Mouse (Mus musculus) lung, embryonic 15.5 days (tissue): ENCODE measurements around the gene Tecpr1. TPM values are rescaled to one million over a fixed set of nuclear protein-coding genes. Genes with fewer than 3 reads are reported as not detected.

Experiments
- ATAC-seq: fragments of 200-750 bp; cut with Nextera tagmentation; 2 replicates; pipeline ENCODE4 v1.8.0; 2017; ENCODE audit warnings: moderate number of reproducible peaks, borderline replicate concordance; ENCODE audit not compliant: low FRiP score, low TSS enrichment; ENCODE audit errors: extremely low read depth
- H3K27ac ChIP-seq: fragments of 300-500 bp; sonication (generic); 2 replicates; pipeline ENCODE4 v1.5.1; 2015; ENCODE audit warnings: moderate library complexity, mild to moderate bottlenecking, inconsistent platforms
- H3K27me3 ChIP-seq: fragments of 300-500 bp; sonication (generic); 2 replicates; pipeline ENCODE4 v1.6.1; 2015; ENCODE audit warnings: inconsistent platforms
- H3K36me3 ChIP-seq: fragments of 300-500 bp; sonication (generic); 2 replicates; pipeline ENCODE4 v1.6.1; 2015; ENCODE audit warnings: inconsistent platforms
- H3K4me1 ChIP-seq: fragments of 300-500 bp; sonication (generic); 2 replicates; pipeline ENCODE4 v1.6.1; 2015; ENCODE audit warnings: inconsistent platforms
- H3K4me2 ChIP-seq: fragments of 300-500 bp; sonication (generic); 2 replicates; pipeline ENCODE4 v1.6.1; 2015; ENCODE audit warnings: inconsistent platforms, mild to moderate bottlenecking, moderate library complexity
- H3K4me3 ChIP-seq: fragments of 300-500 bp; sonication (generic); 2 replicates; pipeline ENCODE4 v1.5.1; 2015; ENCODE audit warnings: mild to moderate bottlenecking, inconsistent platforms
- H3K9ac ChIP-seq: fragments of 300-500 bp; sonication (generic); 2 replicates; pipeline ENCODE4 v1.6.1; 2015; ENCODE audit warnings: inconsistent platforms
- H3K9me3 ChIP-seq: fragments of 300-500 bp; sonication (generic); 2 replicates; pipeline ENCODE4 v1.6.1; 2016; ENCODE audit warnings: inconsistent platforms
- WGBS: fragments of 180-500 bp; shearing (Covaris S2); methylation state at CpG from one replicate; pipeline ENCODE4 v1.1.7; 2015; 5-methylcytosine and 5-hydroxymethylcytosine counted together
- polyA plus RNA-seq: library from polyadenylated mRNA; unstranded; fragments of >200 nt; fragmentation: Nextera tagmentation; extraction: Ambion mirVana; gene quantifications from 2 replicates; pipeline ENCODE4 v1.2.1, GENCODE M21; 2015

Tecpr1 gene
- polyA plus RNA-seq, 1 experiment from 2014 or later, result 25.1 TPM

DNA sequence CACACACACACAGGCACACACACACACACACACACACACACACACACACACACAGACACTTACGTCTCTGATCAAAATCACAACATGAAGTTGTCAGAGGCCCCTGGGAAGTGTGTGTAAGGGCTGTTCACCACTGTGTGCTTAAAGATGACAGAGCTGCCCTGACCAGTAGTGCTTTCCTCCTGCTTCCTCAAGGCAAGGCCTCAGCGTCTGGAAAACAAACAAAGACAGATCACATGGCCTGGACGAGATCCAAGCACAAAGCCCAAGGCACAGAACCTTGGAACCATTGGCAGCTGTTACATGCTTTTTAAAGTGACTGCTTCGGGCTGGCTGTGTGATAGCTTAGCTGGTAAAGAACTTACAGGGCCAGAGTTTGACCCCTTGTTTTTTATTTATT lies 64.8 kb downstream of the Tecpr1 start:
- ATAC-seq, result peak; percentile 81
- H3K36me3 ChIP-seq, result no peaks in the 10 kb centered on the region
- no peak overlapping the region for H3K4me2 ChIP-seq
- no peaks in the 10 kb centered on the region for H3K9me3 ChIP-seq
- WGBS, result 5% methylated on average over 4 of the region's 4 CpGs
- no peak overlapping the region for H3K4me3 ChIP-seq
- H3K4me1 ChIP-seq, result peaks cover 19% of the 10 kb centered on the region
- H3K9ac ChIP-seq, result no peak overlapping the region; the same call in 1 of the 2 replicates
- no peaks in the 10 kb centered on the region for H3K27me3 ChIP-seq
- H3K27ac ChIP-seq, result peak overlapping the region; percentile 66

DNA sequence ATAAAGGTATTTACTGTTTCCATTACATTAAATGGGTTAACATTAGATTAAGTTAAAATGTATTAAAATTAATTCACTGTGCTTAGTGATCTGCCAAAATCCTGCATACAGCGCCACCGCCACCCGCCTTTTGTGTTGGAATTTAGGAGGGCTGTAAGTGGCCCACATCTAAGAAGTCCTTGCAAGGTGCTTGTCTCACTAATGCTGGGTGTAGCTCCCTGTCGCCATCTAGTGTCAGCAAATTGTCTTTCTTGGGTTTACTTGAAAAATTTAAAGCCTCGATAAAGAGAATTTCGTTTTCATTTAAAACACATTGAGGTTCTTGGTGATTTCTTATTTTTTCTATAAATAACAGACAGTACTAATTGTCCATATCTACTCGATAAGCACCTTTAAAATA lies 68.9 kb downstream of the Tecpr1 start:
- H3K36me3 ChIP-seq, result no peaks in the 10 kb centered on the region
- H3K9ac ChIP-seq, result no peak overlapping the region

DNA sequence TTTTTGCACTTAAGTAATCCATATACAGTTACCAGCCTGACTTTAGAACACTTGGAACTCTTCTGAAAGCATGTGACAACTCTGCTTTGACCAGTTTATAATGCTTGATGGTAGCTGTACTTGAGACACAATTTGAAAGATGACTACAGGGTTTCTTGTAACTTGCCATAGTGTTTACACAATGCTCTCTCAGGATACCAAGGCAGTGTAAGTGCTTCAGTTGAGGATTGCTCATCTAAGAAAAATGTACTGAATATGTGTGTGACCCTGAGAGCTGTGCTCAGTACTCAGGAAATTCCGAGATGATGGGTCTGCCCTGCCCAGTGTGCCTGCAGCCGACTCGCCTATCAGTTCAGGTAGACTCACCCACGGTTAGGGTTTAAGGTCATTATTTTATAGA lies 72.1 kb downstream of the Tecpr1 start:
- Histone ChIP-seq H3K4me1 (peaks cover 32% of the 10 kb centered on the region), H3K9ac (no peak overlapping the region), H3K9me3 (no peaks in the 10 kb centered on the region), H3K27me3 (no peaks in the 10 kb centered on the region), H3K4me2 (no peak overlapping the region), H3K4me3 (no peak overlapping the region), H3K36me3 (peaks cover 12% of the 10 kb centered on the region; the same call in 1 of the 2 replicates), H3K27ac (peak overlapping the region; percentile 56; the same call in 1 of the 2 replicates)
- no peak for ATAC-seq
- WGBS, result 55% methylated on average over 4 of the region's 4 CpGs

More for the DNA sequence above, 68.9 kb downstream of the Tecpr1 start:
- H3K4me2 ChIP-seq, result no peak overlapping the region
- H3K27ac ChIP-seq, result no peak overlapping the region
- no peaks in the 10 kb centered on the region for H3K9me3 ChIP-seq
- H3K4me1 ChIP-seq, result peaks cover 38% of the 10 kb centered on the region
- no peaks in the 10 kb centered on the region for H3K27me3 ChIP-seq
- no peak overlapping the region for H3K4me3 ChIP-seq
- no peak for ATAC-seq
- WGBS, result 20% methylated on average over 7 of the region's 7 CpGs

DNA sequence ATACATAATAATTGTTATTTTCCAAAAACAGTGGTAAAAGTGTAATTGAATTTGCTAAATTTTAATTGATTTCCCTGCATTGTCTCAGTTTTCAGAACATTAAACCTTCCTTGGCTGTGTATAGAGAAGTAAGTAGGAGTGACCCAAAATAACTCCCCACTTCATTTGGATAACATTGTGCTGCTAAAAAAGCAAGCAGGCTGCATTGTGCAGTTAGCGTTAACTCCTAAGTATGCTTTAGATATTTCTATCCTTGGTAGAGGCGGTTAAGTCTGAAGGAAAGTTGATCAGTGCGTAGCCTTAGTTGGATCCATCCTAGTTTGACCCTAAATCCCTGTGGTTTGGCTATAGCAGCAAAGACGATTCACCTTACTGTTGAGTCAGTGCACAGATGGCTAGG lies 73.9 kb downstream of the Tecpr1 start:
- no peak overlapping the region for H3K4me2 ChIP-seq
- 91% methylated on average over 4 of the region's 4 CpGs for WGBS
- H3K36me3 ChIP-seq, result peaks cover 12% of the 10 kb centered on the region; the same call in 1 of the 2 replicates
- no peaks in the 10 kb centered on the region for H3K27me3 ChIP-seq
- H3K9me3 ChIP-seq, result no peaks in the 10 kb centered on the region
- ATAC-seq, result no peak
- H3K27ac ChIP-seq, result no peak overlapping the region
- H3K4me3 ChIP-seq, result no peak overlapping the region
- H3K4me1 ChIP-seq, result peaks cover 32% of the 10 kb centered on the region
- no peak overlapping the region for H3K9ac ChIP-seq

DNA sequence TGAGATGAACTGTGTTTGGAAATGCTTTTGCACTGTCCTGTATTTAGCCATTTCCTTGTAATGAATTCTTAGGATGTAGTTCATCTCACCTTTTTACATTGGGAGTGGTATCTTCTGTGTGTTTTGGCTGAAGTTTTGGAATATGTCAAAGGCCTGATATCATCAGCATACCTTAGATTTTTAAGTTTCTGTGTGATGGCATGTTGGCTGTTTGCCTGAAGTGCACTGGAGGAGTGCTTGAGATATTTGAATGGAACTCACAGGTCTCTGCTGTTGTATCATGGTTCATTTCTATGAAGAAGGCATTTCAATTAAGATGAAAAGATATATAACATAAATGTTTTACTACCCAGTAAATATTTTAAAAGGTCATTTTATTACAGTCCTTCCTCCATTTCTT lies 76.5 kb downstream of the Tecpr1 start:
- ATAC-seq, result no peak
- no peaks in the 10 kb centered on the region for H3K9me3 ChIP-seq
- 0 out of 2 replicates have a peak overlapping the region, but pooled peaks have one; percentile 33 for H3K27ac ChIP-seq
- H3K4me3 ChIP-seq, result no peak overlapping the region
- no peak overlapping the region for H3K4me2 ChIP-seq
- H3K4me1 ChIP-seq, result peaks cover 29% of the 10 kb centered on the region
- H3K9ac ChIP-seq, result no peak overlapping the region
- peaks cover 12% of the 10 kb centered on the region; the same call in 1 of the 2 replicates for H3K36me3 ChIP-seq
- no peaks in the 10 kb centered on the region for H3K27me3 ChIP-seq

Other genes with a start within 250 kb of the Tecpr1 start
- 71.9 and 78.4 TPM in 2 replicates for gene Ccz1, start 208.7 kb downstream of the Tecpr1 start, polyA plus RNA-seq
- gene Ocm, start 196.9 kb downstream of the Tecpr1 start, polyA plus RNA-seq, result not detected in 2 replicates
- gene Lmtk2, start 123.2 kb downstream of the Tecpr1 start, polyA plus RNA-seq, result 4.0 and 4.4 TPM in 2 replicates
- gene Bhlha15, start 33.3 kb downstream of the Tecpr1 start, polyA plus RNA-seq, result 0.44 and 0.46 TPM in 2 replicates
- gene Bri3, start 20.8 kb upstream of the Tecpr1 start, polyA plus RNA-seq, result 123 and 129 TPM in 2 replicates
- 9.8 and 11.1 TPM in 2 replicates for gene Baiap2l1, start 134.5 kb upstream of the Tecpr1 start, polyA plus RNA-seq